Mouse (Mus musculus): ENCODE measurements around the gene Tnrc18. TPM values are rescaled to one million over a fixed set of nuclear protein-coding genes. Genes with fewer than 3 reads are reported as not detected.

Tnrc18 gene
- polyA plus RNA-seq, 1 experiment, result 13.9 TPM

- Histone ChIP-seq H3K9me3 (replicated peaks; ENCODE audit: control insufficient read depth, insufficient read depth, low read length, poor library complexity, severe bottlenecking) (no peaks in the 10 kb centered on the region), H3K27ac (ENCODE audit: insufficient read depth, low read length) (no peak overlapping the region), H3K4me3 (ENCODE audit: low read depth, low read length) (peak overlapping the region; percentile 69), H3K27me3 (ENCODE audit: control insufficient read depth, insufficient read depth, low read length, poor library complexity, severe bottlenecking) (peaks cover 12% of the 10 kb centered on the region), H3K36me3 (ENCODE audit: control insufficient read depth, insufficient read depth, low read length, poor library complexity, severe bottlenecking) (no peaks in the 10 kb centered on the region), H3K4me1 (ENCODE audit: control insufficient read depth, insufficient read depth, low read length) (peaks cover 3% of the 10 kb centered on the region), H3K9ac (ENCODE audit: low read depth, poor library complexity, severe bottlenecking) (peak overlapping the region; percentile 73)
- no peak for TF ChIP-seq CTCF (IDR thresholded peaks at IDR 0.05; ENCODE audit: low read depth, low read length)
- TF ChIP-seq EP300 (IDR thresholded peaks at IDR 0.05; ENCODE audit: insufficient read depth, low read depth, low read length), result no peak
- no peak for TF ChIP-seq POLR2A (IDR thresholded peaks at IDR 0.05; ENCODE audit: insufficient read depth, low read length)
Observed at GRCm38 (mm10) chr5:142820276-142821265, 3.1 kb upstream of the Tnrc18 start.

DNA sequence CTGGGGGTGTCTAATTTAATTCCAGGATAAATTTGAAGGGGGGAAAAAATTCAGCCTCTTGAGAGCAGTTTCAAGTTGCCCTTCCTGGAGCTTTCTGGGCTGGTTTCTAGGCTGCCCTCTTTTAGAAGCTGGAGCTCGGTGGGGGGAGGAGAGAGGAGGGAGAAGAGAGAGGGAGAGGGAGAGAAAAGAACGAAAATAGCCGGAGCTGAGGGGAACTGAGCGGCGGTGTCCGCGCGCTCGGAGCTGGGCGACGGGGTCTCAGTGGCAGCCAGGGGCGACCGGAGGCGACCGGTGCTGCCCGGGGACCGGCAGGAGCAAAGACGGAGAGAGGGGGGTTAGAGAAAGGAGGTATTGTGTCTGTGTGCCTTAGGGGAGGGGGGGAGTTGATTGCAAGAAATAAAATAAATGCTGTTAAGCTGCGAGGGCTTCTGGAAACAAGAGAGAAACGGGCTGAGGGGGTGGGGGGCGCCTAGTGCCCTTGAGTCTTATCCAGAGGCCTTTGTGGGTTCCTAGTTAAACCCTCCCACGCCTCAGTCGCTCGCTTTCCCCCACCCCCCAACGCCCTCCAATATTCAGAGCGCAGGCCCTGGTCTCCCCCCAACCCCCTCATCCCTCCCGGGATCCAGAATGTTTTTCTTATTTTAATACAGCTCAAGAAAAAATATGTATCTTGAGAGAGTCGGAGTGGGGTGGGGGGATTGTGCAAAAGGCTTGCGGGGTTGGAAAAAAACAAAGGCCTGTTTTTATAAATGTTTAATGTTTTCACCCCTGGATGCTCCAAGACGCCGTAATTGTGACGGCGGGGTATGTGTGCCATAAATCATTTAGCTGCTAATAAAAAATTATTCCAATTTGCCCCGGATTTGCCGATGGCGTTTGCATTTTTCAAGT lies 2.2 kb upstream of the Tnrc18 start:
- H3K27ac ChIP-seq (ENCODE audit: insufficient read depth, low read length), result no peak overlapping the region

DNA sequence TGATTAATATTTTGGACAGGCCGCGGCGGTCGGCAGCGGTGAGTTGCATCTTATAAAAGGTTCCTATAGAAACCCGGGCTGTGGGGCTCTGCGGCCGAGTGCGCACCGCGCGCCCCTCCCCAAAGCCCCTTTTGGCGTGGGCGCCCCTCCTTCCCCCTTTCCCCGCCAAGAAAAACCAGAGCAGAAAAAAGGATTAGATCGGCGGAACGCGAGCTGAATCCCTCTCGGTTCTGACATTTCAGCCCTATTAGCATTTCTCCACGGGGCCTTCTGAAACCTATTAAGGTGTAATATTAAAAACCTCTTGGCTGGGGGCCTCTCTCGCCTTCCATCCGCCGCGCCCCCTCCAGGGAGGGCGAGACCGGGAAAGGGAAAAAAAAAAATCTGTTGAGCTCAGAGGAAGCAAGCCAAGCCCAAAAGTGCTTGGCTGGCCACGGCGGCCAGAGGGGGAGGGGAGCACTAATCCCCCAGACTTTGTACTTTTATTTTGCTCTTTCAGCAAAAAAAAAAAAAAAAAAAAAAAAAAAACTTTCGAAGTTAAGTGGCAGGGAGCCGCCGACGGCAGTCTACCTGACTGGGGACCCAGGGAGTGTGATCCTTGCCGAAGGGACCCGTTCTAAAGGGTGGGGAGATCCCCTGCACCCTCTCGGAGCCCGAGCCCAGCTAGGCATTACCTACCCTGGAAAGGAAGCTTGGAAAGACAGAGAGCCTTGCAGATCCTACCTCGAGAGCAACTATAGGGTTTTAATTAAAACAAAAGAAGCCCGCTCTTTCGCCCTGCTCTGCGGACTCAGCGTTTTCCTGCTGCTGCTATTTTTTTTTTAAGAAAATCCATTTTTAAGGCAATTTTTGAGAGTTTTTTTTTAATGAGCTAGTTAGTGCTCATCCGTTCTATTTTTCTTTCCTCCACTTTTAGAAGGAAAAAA lies 1.2 kb upstream of the Tnrc18 start:
- Histone ChIP-seq H3K9me3 (replicated peaks; ENCODE audit: control insufficient read depth, insufficient read depth, low read length, poor library complexity, severe bottlenecking) (no peaks in the 10 kb centered on the region), H3K9ac (ENCODE audit: low read depth, poor library complexity, severe bottlenecking) (peak overlapping the region; percentile 83), H3K27me3 (ENCODE audit: control insufficient read depth, insufficient read depth, low read length, poor library complexity, severe bottlenecking) (peaks cover 25% of the 10 kb centered on the region), H3K36me3 (ENCODE audit: control insufficient read depth, insufficient read depth, low read length, poor library complexity, severe bottlenecking) (no peaks in the 10 kb centered on the region), H3K4me1 (ENCODE audit: control insufficient read depth, insufficient read depth, low read length) (no peaks in the 10 kb centered on the region), H3K4me3 (ENCODE audit: low read depth, low read length) (peak overlapping the region; percentile 67), H3K27ac (ENCODE audit: insufficient read depth, low read length) (no peak overlapping the region)
- TF ChIP-seq POLR2A (IDR thresholded peaks at IDR 0.05; ENCODE audit: insufficient read depth, low read length) (no peak), CTCF (IDR thresholded peaks at IDR 0.05; ENCODE audit: low read depth, low read length) (no peak), EP300 (IDR thresholded peaks at IDR 0.05; ENCODE audit: insufficient read depth, low read depth, low read length) (no peak)

More for the DNA sequence above, 2.2 kb upstream of the Tnrc18 start:
- Histone ChIP-seq H3K36me3 (ENCODE audit: control insufficient read depth, insufficient read depth, low read length, poor library complexity, severe bottlenecking) (no peaks in the 10 kb centered on the region), H3K9ac (ENCODE audit: low read depth, poor library complexity, severe bottlenecking) (peak overlapping the region; percentile 73), H3K4me1 (ENCODE audit: control insufficient read depth, insufficient read depth, low read length) (no peaks in the 10 kb centered on the region), H3K9me3 (replicated peaks; ENCODE audit: control insufficient read depth, insufficient read depth, low read length, poor library complexity, severe bottlenecking) (no peaks in the 10 kb centered on the region), H3K27me3 (ENCODE audit: control insufficient read depth, insufficient read depth, low read length, poor library complexity, severe bottlenecking) (peaks cover 21% of the 10 kb centered on the region), H3K4me3 (ENCODE audit: low read depth, low read length) (peak overlapping the region; percentile 69)
- TF ChIP-seq POLR2A (IDR thresholded peaks at IDR 0.05; ENCODE audit: insufficient read depth, low read length) (no peak), EP300 (IDR thresholded peaks at IDR 0.05; ENCODE audit: insufficient read depth, low read depth, low read length) (no peak), CTCF (IDR thresholded peaks at IDR 0.05; ENCODE audit: low read depth, low read length) (no peak)

DNA sequence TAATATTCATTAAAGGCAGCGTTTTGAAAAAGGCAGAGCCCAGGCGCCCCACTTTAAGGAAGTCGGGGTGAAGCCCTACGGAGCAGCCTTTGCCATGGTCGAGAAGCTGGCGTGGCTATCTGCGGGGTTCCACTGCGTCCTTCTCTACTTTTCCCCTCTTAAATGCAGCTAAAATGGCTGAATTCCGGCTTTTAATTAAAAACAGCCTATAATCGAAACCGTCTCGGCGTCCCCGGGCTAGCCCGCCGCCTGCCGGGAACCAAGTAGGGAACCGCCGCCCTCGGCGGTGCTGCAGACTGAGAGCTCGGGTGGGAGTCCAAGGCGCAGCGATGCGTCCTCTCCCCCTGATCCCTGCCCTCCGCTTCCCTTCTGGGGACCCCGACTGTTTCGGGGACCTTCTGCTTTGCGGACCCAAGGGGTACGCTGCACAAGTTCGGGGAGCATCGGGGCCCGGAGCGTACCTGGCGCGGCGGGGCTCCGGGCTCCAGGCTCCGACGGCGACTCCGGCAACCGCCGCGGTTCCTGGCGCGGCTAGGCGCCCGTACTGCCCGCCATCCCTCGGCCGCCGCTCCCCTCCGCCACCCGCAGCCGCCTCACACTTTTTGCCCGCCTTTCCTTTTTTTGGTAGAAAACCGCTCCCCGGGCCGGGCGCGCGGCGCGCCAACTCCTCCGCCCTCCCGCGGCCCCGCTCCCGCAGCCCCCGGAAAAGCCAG lies 495 bp downstream of the Tnrc18 start:
- H3K4me3 ChIP-seq (ENCODE audit: low read depth, low read length), result peak overlapping the region; percentile 57
- TF ChIP-seq POLR2A (IDR thresholded peaks at IDR 0.05; ENCODE audit: insufficient read depth, low read length), result no peak
- TF ChIP-seq CTCF (IDR thresholded peaks at IDR 0.05; ENCODE audit: low read depth, low read length), result no peak
- TF ChIP-seq EP300 (IDR thresholded peaks at IDR 0.05; ENCODE audit: insufficient read depth, low read depth, low read length), result no peak
- H3K9me3 ChIP-seq (replicated peaks; ENCODE audit: control insufficient read depth, insufficient read depth, low read length, poor library complexity, severe bottlenecking), result no peaks in the 10 kb centered on the region
- H3K36me3 ChIP-seq (ENCODE audit: control insufficient read depth, insufficient read depth, low read length, poor library complexity, severe bottlenecking), result no peaks in the 10 kb centered on the region
- peaks cover 25% of the 10 kb centered on the region for H3K27me3 ChIP-seq (ENCODE audit: control insufficient read depth, insufficient read depth, low read length, poor library complexity, severe bottlenecking)
- no peak overlapping the region for H3K27ac ChIP-seq (ENCODE audit: insufficient read depth, low read length)
- peak overlapping the region; percentile 83 for H3K9ac ChIP-seq (ENCODE audit: low read depth, poor library complexity, severe bottlenecking)
- peaks cover under 1% of the 10 kb centered on the region for H3K4me1 ChIP-seq (ENCODE audit: control insufficient read depth, insufficient read depth, low read length)
